Mouse (Mus musculus) MEL (cell line): ENCODE results near the gene Pigyl. TPM values are rescaled to one million over a fixed set of nuclear protein-coding genes. Genes with fewer than 3 reads are reported as not detected.

Source experiments
- DNase-seq: peaks from one replicate; pipeline ENCODE4 v3.0.0; 2011; ENCODE audit warnings: low read depth, low spot score
- H3K27ac ChIP-seq: 2 replicates; pipeline ENCODE4 v1.5.1; 2012; ENCODE audit warnings: low read depth, mild to moderate bottlenecking, control low read depth, low read length, moderate library complexity; ENCODE audit not compliant: control insufficient read depth
- H3K27me3 ChIP-seq, 2 experiments: fragments of 150-350 bp in 1 of 2; sonication (generic) in 1 of 2; 2 replicates each; pipeline ENCODE4 v1.6.1; 2012; ENCODE audit warnings: low read length in 2 of 2, mild to moderate bottlenecking in 2 of 2, improper control_type of control experiment in 1 of 2, moderate library complexity in 1 of 2; ENCODE audit not compliant: insufficient read depth in 2 of 2, control insufficient read depth in 1 of 2
- H3K36me3 ChIP-seq, 2 experiments: 2 replicates each; pipeline ENCODE4 v1.6.1; 2012 to 2014; ENCODE audit warnings: low read length in 2 of 2, improper control_type of control experiment in 1 of 2, inconsistent platforms in 1 of 2, mild to moderate bottlenecking in 1 of 2; ENCODE audit not compliant: insufficient read depth in 2 of 2, control insufficient read depth in 1 of 2
- H3K4me1 ChIP-seq, 2 experiments: fragments of 150-350 bp in 1 of 2; sonication (generic) in 1 of 2; 2 replicates each; pipeline ENCODE4 v1.6.1; 2012; ENCODE audit warnings: low read length in 2 of 2, improper control_type of control experiment in 1 of 2, mild to moderate bottlenecking in 1 of 2; ENCODE audit not compliant: insufficient read depth in 2 of 2, control insufficient read depth in 1 of 2
- H3K4me3 ChIP-seq, 2 experiments: fragments of 150-350 bp in 1 of 2; sonication (generic) in 1 of 2; 2 replicates each; pipeline ENCODE4 v1.5.1; 2012; ENCODE audit warnings: low read depth in 2 of 2, low read length in 2 of 2, mild to moderate bottlenecking in 2 of 2, moderate library complexity in 2 of 2, control low read depth in 1 of 2, improper control_type of control experiment in 1 of 2; ENCODE audit not compliant: control insufficient read depth in 1 of 2, insufficient read depth in 1 of 2
- H3K79me2 ChIP-seq: 2 replicates; pipeline ENCODE4 v1.6.1; 2012; ENCODE audit warnings: mild to moderate bottlenecking, low read length, moderate library complexity; ENCODE audit not compliant: control insufficient read depth, poor library complexity, insufficient read depth
- H3K9ac ChIP-seq: 2 replicates; pipeline ENCODE4 v1.6.1; 2012; ENCODE audit warnings: low read depth, mild to moderate bottlenecking, control low read depth, low read length, moderate library complexity; ENCODE audit not compliant: control insufficient read depth, poor library complexity, severe bottlenecking
- H3K9me3 ChIP-seq: fragments of 150-350 bp; sonication (generic); replicated peaks from 2 replicates; pipeline ENCODE4 v1.6.1; 2012; ENCODE audit warnings: mild to moderate bottlenecking, low read length, improper control_type of control experiment, moderate library complexity; ENCODE audit not compliant: insufficient read depth
- BHLHE40 ChIP-seq: IDR thresholded peaks from 2 replicates; pipeline ENCODE4 v1.6.1; 2012; ENCODE audit warnings: low read depth, mild to moderate bottlenecking, inconsistent platforms, low read length, improper control_type of control experiment, borderline replicate concordance
- CHD1 ChIP-seq: IDR thresholded peaks from 2 replicates; pipeline ENCODE4 v1.6.1; 2012; ENCODE audit warnings: low read depth, mild to moderate bottlenecking, inconsistent platforms, low read length, improper control_type of control experiment
- CHD2 ChIP-seq: IDR thresholded peaks from 2 replicates; pipeline ENCODE4 v1.6.1; 2011; ENCODE audit warnings: low read length, improper control_type of control experiment
- ELF1 ChIP-seq: IDR thresholded peaks from 2 replicates; pipeline ENCODE4 v1.6.1; 2014; ENCODE audit warnings: low read depth, mild to moderate bottlenecking, inconsistent platforms, low read length, improper control_type of control experiment, moderate library complexity
- EP300 ChIP-seq, 2 experiments: IDR thresholded peaks; 2 replicates each; pipeline ENCODE4 v1.6.1; 2011; ENCODE audit warnings: improper control_type of control experiment in 2 of 2, low read length in 2 of 2, low read depth in 1 of 2, mild to moderate bottlenecking in 1 of 2
- ETS1 ChIP-seq: IDR thresholded peaks from 2 replicates; pipeline ENCODE4 v1.6.1; 2012; ENCODE audit warnings: low read depth, mild to moderate bottlenecking, inconsistent platforms, low read length, improper control_type of control experiment, moderate library complexity
- GATA1 ChIP-seq: IDR thresholded peaks from 2 replicates; pipeline ENCODE4 v1.6.1; 2011; ENCODE audit warnings: low read depth, low read length, improper control_type of control experiment
- HCFC1 ChIP-seq: IDR thresholded peaks from 2 replicates; pipeline ENCODE4 v1.6.1; 2012; ENCODE audit warnings: low read depth, mild to moderate bottlenecking, inconsistent platforms, low read length, improper control_type of control experiment, moderate library complexity
- JUND ChIP-seq: IDR thresholded peaks from 2 replicates; pipeline ENCODE4 v1.6.1; 2011; ENCODE audit warnings: low read depth, mild to moderate bottlenecking, improper control_type of control experiment, low read length
- KAT2A ChIP-seq: conservative IDR thresholded peaks from 2 replicates; pipeline ENCODE4 v1.6.1; 2012; ENCODE audit warnings: low read depth, low read length, improper control_type of control experiment, inconsistent platforms
- MAX ChIP-seq: IDR thresholded peaks from 2 replicates; pipeline ENCODE4 v1.6.1; 2011; ENCODE audit warnings: low read length, improper control_type of control experiment
- MAZ ChIP-seq: IDR thresholded peaks from 2 replicates; pipeline ENCODE4 v1.6.1; 2012; ENCODE audit warnings: low read depth, mild to moderate bottlenecking, inconsistent platforms, low read length, improper control_type of control experiment
- MEF2A ChIP-seq: IDR thresholded peaks from 2 replicates; pipeline ENCODE4 v1.6.1; 2014; ENCODE audit warnings: low read depth, mild to moderate bottlenecking, inconsistent platforms, low read length, improper control_type of control experiment; ENCODE audit not compliant: poor library complexity, insufficient replicate concordance, severe bottlenecking; ENCODE audit errors: extremely low read depth
- MXI1 ChIP-seq: IDR thresholded peaks from 2 replicates; pipeline ENCODE4 v1.6.1; 2011; ENCODE audit warnings: mild to moderate bottlenecking, low read depth, low read length, improper control_type of control experiment
- MYB ChIP-seq: IDR thresholded peaks from 2 replicates; pipeline ENCODE4 v1.6.1; 2011; ENCODE audit warnings: mild to moderate bottlenecking, low read depth, low read length, improper control_type of control experiment
- MYC ChIP-seq: IDR thresholded peaks from 2 replicates; pipeline ENCODE4 v1.6.1; 2011; ENCODE audit warnings: low read depth, mild to moderate bottlenecking, low read length, improper control_type of control experiment, moderate library complexity
- NELFE ChIP-seq: IDR thresholded peaks from 2 replicates; pipeline ENCODE4 v1.6.1; 2011; ENCODE audit warnings: low read depth, low read length, improper control_type of control experiment
- NRF1 ChIP-seq: IDR thresholded peaks from 2 replicates; pipeline ENCODE4 v1.6.1; 2014; ENCODE audit warnings: low read depth, mild to moderate bottlenecking, inconsistent platforms, low read length, improper control_type of control experiment, moderate library complexity; ENCODE audit not compliant: poor library complexity, insufficient read depth, severe bottlenecking
- POLR2A ChIP-seq, 2 experiments: IDR thresholded peaks; 2 replicates each; pipeline ENCODE4 v1.6.1; 2011 to 2012; ENCODE audit warnings: low read length in 2 of 2, mild to moderate bottlenecking in 2 of 2, control low read depth in 1 of 2, improper control_type of control experiment in 1 of 2, low read depth in 1 of 2, moderate library complexity in 1 of 2; ENCODE audit not compliant: control insufficient read depth in 1 of 2, insufficient read depth in 1 of 2, poor library complexity in 1 of 2
- POLR2AphosphoS2 ChIP-seq: IDR thresholded peaks from 2 replicates; pipeline ENCODE4 v1.6.1; 2011; ENCODE audit warnings: low read length, improper control_type of control experiment
- POLR2AphosphoS5 ChIP-seq: IDR thresholded peaks from 2 replicates; pipeline ENCODE4 v1.6.1; 2012; ENCODE audit warnings: low read depth, borderline replicate concordance, mild to moderate bottlenecking, inconsistent platforms, low read length, moderate library complexity, mixed read lengths
- RCOR1 ChIP-seq: IDR thresholded peaks from 2 replicates; pipeline ENCODE4 v1.6.1; 2012; ENCODE audit warnings: low read depth, mild to moderate bottlenecking, inconsistent platforms, low read length, improper control_type of control experiment
- SIN3A ChIP-seq: IDR thresholded peaks from 2 replicates; pipeline ENCODE4 v1.6.1; 2012; ENCODE audit warnings: low read length, improper control_type of control experiment, inconsistent platforms
- SMC3 ChIP-seq: IDR thresholded peaks from 2 replicates; pipeline ENCODE4 v1.6.1; 2011; ENCODE audit warnings: low read depth, low read length, improper control_type of control experiment
- TCF12 ChIP-seq: IDR thresholded peaks from 2 replicates; pipeline ENCODE4 v1.6.1; 2014; ENCODE audit warnings: low read depth, mild to moderate bottlenecking, inconsistent platforms, low read length, improper control_type of control experiment, moderate library complexity
- UBTF ChIP-seq: IDR thresholded peaks from 2 replicates; pipeline ENCODE4 v1.6.1; 2012; ENCODE audit warnings: low read depth, mild to moderate bottlenecking, inconsistent platforms, low read length, improper control_type of control experiment, moderate library complexity, borderline replicate concordance; ENCODE audit not compliant: insufficient read depth
- USF1 ChIP-seq: IDR thresholded peaks from 2 replicates; pipeline ENCODE4 v1.6.1; 2014; ENCODE audit warnings: low read depth, mild to moderate bottlenecking, inconsistent platforms, low read length, improper control_type of control experiment, moderate library complexity
- USF2 ChIP-seq, 2 experiments: IDR thresholded peaks; 2 replicates each; pipeline ENCODE4 v1.6.1; 2011 to 2012; ENCODE audit warnings: improper control_type of control experiment in 2 of 2, low read length in 2 of 2, borderline replicate concordance in 1 of 2, inconsistent platforms in 1 of 2, low read depth in 1 of 2, mild to moderate bottlenecking in 1 of 2; ENCODE audit not compliant: insufficient read depth in 1 of 2
- ZC3H11A ChIP-seq: IDR thresholded peaks from 2 replicates; pipeline ENCODE4 v1.6.1; 2012; ENCODE audit warnings: low read depth, mild to moderate bottlenecking, inconsistent platforms, low read length, improper control_type of control experiment
- ZKSCAN1 ChIP-seq: IDR thresholded peaks from 2 replicates; pipeline ENCODE4 v1.6.1; 2012; ENCODE audit warnings: low read depth, mild to moderate bottlenecking, inconsistent platforms, low read length, improper control_type of control experiment, moderate library complexity
- polyA plus RNA-seq, 2 experiments: library from polyadenylated mRNA; stranded (reverse) in 1 of 2; unstranded in 1 of 2; fragments of >175 nt in 1 of 2; fragments of >200 nt in 1 of 2; gene quantifications; 2 replicates each; pipeline versions ENCODE4 v1.2.1 to v1.2.4; 2012; ENCODE audit warnings: low replicate concordance in 2 of 2, low read depth in 1 of 2; ENCODE audit not compliant: insufficient read length in 2 of 2, insufficient read depth in 1 of 2, missing spikeins in 1 of 2
- total RNA-seq: library from RNA; depleted of rRNA; stranded (reverse); fragments of 300-350 nt; gene quantifications from 2 replicates; pipeline ENCODE4 v1.2.3, GENCODE M21; 2012

Gene Pigyl
- total and polyA plus RNA-seq, 3 experiments, result 103 to 146 TPM; not detected in 1

DNA sequence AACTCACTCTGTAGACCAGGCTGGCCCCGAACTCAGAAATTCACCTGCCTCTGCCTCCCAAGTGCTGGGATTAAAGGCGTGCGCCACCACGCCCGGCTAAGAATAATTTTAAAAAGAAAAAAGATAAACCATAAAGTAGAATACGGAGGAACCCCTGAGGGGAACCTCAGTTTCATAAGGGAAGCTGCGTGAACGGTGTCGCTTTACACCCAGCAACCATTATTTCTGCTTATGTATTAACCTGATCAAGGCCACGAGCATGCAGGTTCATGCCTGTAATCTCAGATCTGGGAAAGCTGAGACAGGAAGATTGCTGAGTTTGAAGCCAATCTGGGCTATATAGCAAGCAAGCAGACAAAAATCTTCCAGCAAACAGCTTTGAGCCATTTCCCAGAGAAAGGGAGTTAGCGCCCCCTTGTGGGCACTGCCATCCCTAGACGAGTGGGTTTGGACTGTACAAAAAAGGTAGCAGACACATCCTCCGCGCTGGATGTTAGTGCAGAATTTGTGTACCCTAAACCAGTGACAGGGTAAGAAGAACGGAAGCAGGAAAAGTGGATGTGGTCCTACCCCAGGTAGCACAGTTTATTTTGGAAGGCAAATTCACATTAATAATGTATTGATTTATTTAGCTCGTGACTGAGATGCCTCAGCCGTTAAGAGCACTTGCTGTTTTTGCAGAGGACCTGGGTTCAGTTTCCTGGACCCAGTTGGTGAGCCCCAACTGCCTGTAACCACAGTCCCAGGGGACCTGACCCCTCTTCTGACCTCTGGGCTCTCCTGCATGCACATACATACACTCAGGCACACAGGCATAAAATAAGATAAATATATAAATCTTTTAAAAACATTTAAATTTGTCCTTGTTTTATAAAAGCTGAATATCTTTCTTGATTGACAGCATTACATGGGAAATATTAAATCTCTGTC, 13.3 kb upstream of the Pigyl start (continued):
- TF ChIP-seq GATA1 (peak; percentile 29; the same call in 1 of the 2 replicates), SMC3 (peak; percentile 100), POLR2A (IDR thresholded peaks at IDR 0.05; ENCODE audit: control insufficient read depth in 1 of 2, insufficient read depth in 1 of 2, low read depth in 1 of 2, low read length in 2 of 2, poor library complexity in 1 of 2) (no peak), ETS1 (peak; percentile 58; the same call in 1 of the 2 replicates), ZKSCAN1 (peak; percentile 49; the same call in 1 of the 2 replicates), JUND (peak; percentile 79; the same call in 1 of the 2 replicates), MEF2A (peak; percentile 64; the same call in 1 of the 2 replicates), EP300 (IDR thresholded peaks at IDR 0.05; ENCODE audit: low read depth in 1 of 2, low read length in 2 of 2) (peak in 1 of 2 experiments; percentile 58; a peak in 3 of 4 replicates), TCF12 (peak; percentile 56; the same call in 1 of the 2 replicates), MYB (peak; percentile 50; the same call in 1 of the 2 replicates), USF1 (0 out of 2 replicates have a peak, but pooled peaks have one; percentile 44), RCOR1 (peak; percentile 94), CHD1 (no peak), BHLHE40 (peak; percentile 69), MYC (peak; percentile 87), MAZ (peak; percentile 93), HCFC1 (peak; percentile 68), POLR2AphosphoS5 (no peak)

DNA sequence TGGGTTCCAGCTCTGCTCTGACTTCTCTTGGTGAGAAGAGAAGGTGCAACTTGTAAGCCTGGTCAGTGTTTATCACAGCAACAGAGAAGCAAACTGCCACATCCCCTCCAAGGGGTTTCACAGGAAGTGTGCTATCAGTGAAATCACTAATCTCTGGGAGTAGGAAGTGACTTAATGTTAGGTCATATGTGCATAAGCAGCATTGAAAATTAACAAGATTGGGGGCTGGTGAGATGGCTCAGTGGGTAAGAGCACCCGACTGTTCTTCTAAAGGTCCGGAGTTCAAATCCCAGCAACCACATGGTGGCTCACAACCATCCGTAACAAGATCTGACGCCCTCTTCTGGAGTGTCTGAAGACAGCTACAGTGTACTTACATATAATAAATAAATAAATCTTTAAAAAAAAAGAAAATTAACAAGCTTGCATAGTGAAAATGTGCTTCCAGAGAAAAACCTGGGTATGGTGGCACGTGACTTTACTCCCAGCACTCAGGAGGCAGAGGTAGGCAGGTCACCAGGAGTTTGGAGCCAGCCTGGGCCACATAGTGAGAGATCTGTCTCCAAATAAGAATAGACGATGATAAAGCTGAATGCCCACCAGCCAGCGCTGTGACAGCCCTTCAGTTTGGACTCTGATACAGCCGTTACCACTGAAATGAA, 12.2 kb upstream of the Pigyl start:
- Histone ChIP-seq H3K9me3 (no peaks in the 10 kb centered on the region), H3K4me1 (peaks cover 13 to 20% of the 10 kb centered on the region in 2 experiments), H3K79me2 (no peaks in the 10 kb centered on the region), H3K27ac (peak overlapping the region; percentile 42), H3K27me3 (no peaks in the 10 kb centered on the region), H3K36me3 (peaks cover 0 to 19% of the 10 kb centered on the region in 2 experiments; a peak in 2 of 4 replicates), H3K9ac (0 out of 2 replicates have a peak overlapping the region, but pooled peaks have one; percentile 5), H3K4me3 (no peak overlapping the region)
- DNase-seq, result peak; percentile 87
- TF ChIP-seq ELF1 (peak; percentile 78), MYC (peak; percentile 89), ZC3H11A (peak; percentile 17; the same call in 1 of the 2 replicates), SIN3A (peak; percentile 80), KAT2A (no peak), MXI1 (peak; percentile 53; the same call in 1 of the 2 replicates), POLR2A (IDR thresholded peaks at IDR 0.05; ENCODE audit: control insufficient read depth in 1 of 2, insufficient read depth in 1 of 2, low read depth in 1 of 2, low read length in 2 of 2, poor library complexity in 1 of 2) (no peak), MAX (peak; percentile 78), NELFE (no peak), UBTF (no peak), MAZ (0 out of 2 replicates have a peak, but pooled peaks have one; percentile 36), USF2 (IDR thresholded peaks at IDR 0.05; ENCODE audit: borderline replicate concordance in 1 of 2, insufficient read depth in 1 of 2, low read depth in 1 of 2, low read length in 2 of 2) (0 out of 4 replicates have a peak, but pooled peaks of 1 of the 2 experiments have one; percentile 9), CHD2 (no peak), BHLHE40 (peak; percentile 55), NRF1 (no peak), GATA1 (peak; percentile 91), POLR2AphosphoS2 (no peak), RCOR1 (peak; percentile 83)
